In the genomic region with DNA sequence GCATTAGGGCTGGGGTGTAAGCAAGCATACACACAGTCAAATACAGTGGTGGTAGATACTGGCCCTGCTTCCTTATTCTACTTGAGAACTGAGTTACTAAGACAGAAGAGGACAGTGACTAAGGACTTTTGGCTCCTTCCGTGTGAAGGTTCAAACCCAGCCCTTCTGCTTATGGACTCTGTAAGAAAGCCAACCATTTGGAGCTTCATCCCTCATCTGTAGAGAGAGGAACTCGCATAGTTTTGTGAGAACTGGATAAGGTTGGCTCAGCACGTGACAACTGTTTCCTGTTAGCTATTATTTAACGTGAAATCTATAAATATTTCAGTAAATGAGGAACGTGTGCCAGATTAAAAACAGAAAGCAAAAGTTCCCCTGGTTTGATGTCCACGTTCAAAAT, we compare ENCODE assay signal across 30 mouse cellular contexts. TPM values are rescaled to one million over a fixed set of nuclear protein-coding genes. Genes with fewer than 3 reads are reported as not detected.
A peak's percentile ranks its signal among the peaks of the same experiment; 100 is the strongest.
DNase-seq lines count a peak whose midpoint lies in the region; ATAC-seq and TF ChIP-seq lines count a peak whose summit lies in the region.
"Had no signal": no experiment of that assay in that cellular context is flagged by ENCODE, and none has a peak within 500 bp of the region (broad histone marks: within the 10 kb centered on the region; RNA-seq: fewer than 3 reads in every experiment).

No protein-coding gene starts in this region.

- H3K9ac ChIP-seq in liver, postnatal 0 days (replicated peaks) = no peak overlapping the region
- no peak overlapping the region for H3K9ac ChIP-seq in liver, embryonic 12.5 days
- no peak overlapping the region for H3K9ac ChIP-seq in forebrain, embryonic 14.5 days (ENCODE audit: low read length)
- H3K9ac ChIP-seq: embryonic facial prominence, embryonic 15.5 days; forebrain, embryonic 12.5 days; hindbrain, embryonic 12.5 days; limb, embryonic 13.5 days; liver, embryonic 15.5 days; neural tube, embryonic 13.5 days had no signal

- H3K4me2 ChIP-seq in liver, postnatal 0 days (ENCODE audit: low read depth, low read length) = no peak overlapping the region
- no peak overlapping the region for H3K4me2 ChIP-seq in liver, embryonic 12.5 days
- no peak overlapping the region for H3K4me2 ChIP-seq in forebrain, embryonic 14.5 days (ENCODE audit: low read length)
- H3K4me2 ChIP-seq: embryonic facial prominence, embryonic 15.5 days; forebrain, embryonic 12.5 days; hindbrain, embryonic 12.5 days; limb, embryonic 13.5 days; liver, embryonic 15.5 days; midbrain, embryonic 11.5 days; neural tube, embryonic 13.5 days had no signal

- H3K27ac ChIP-seq in liver, postnatal 0 days (ENCODE audit: low read depth) = 0 out of 2 replicates have a peak overlapping the region, but pooled peaks have one; percentile 24
- H3K27ac ChIP-seq in liver, embryonic 12.5 days = no peak overlapping the region
- peak overlapping the region; percentile 72 for H3K27ac ChIP-seq in macrophage
- H3K27ac ChIP-seq in forebrain, embryonic 14.5 days (ENCODE audit: low read depth, low read length) = no peak overlapping the region
- H3K27ac ChIP-seq: embryonic facial prominence, embryonic 10.5 days; embryonic facial prominence, embryonic 15.5 days; forebrain, embryonic 12.5 days; hindbrain, embryonic 12.5 days; hindbrain, postnatal 0 days; left cerebral cortex, adult 2 months; limb, embryonic 13.5 days; liver, embryonic 15.5 days; neural tube, embryonic 13.5 days had no signal

- TF ChIP-seq CTCF in liver, postnatal 0 days (IDR thresholded peaks at IDR 0.05; ENCODE audit: low read depth) = no peak

- H3K9me3 ChIP-seq in liver, postnatal 0 days (ENCODE audit: low read length) = no peaks in the 10 kb centered on the region
- H3K9me3 ChIP-seq in liver, embryonic 12.5 days (replicated peaks) = no peaks in the 10 kb centered on the region
- no peaks in the 10 kb centered on the region for H3K9me3 ChIP-seq in forebrain, embryonic 14.5 days (replicated peaks; ENCODE audit: control insufficient read depth, low read length)
- H3K9me3 ChIP-seq: embryonic facial prominence, embryonic 10.5 days; embryonic facial prominence, embryonic 15.5 days; forebrain, embryonic 12.5 days; hindbrain, embryonic 12.5 days; limb, embryonic 13.5 days; liver, embryonic 15.5 days; neural tube, embryonic 13.5 days had no signal

- TF ChIP-seq EP300 in liver, postnatal 0 days (IDR thresholded peaks at IDR 0.05; ENCODE audit: low read depth) = no peak

- peaks cover 37% of the 10 kb centered on the region; the same call in 1 of the 2 replicates for H3K79me2 ChIP-seq in macrophage (ENCODE audit: inconsistent target)

- 39% methylated on average over 6 of the region's 6 CpGs for WGBS in liver, postnatal 0 days (ENCODE audit: insufficient replicate concordance)
- WGBS in liver, embryonic 12.5 days (ENCODE audit: insufficient replicate concordance) = 58% methylated on average over 6 of the region's 6 CpGs
- under 1% methylated on average over 6 of the region's 6 CpGs for WGBS in macrophage (ENCODE audit: missing documents)
- 90% methylated on average over 6 of the region's 6 CpGs for WGBS in forebrain, embryonic 14.5 days

- peak; percentile 35; the same call in 1 of the 2 replicates for ATAC-seq in liver, postnatal 0 days
- no peak for ATAC-seq in liver, embryonic 12.5 days
- ATAC-seq in neutrophil, adult 5-6 weeks (ENCODE audit: extremely low read depth, insufficient number of reproducible peaks, low FRiP score, poor library complexity, severe bottlenecking) = peak; percentile 16; the same call in 1 of the 2 replicates
- no peak for ATAC-seq in forebrain, embryonic 14.5 days
- ATAC-seq: hindbrain, postnatal 0 days; intestine, embryonic 16.5 days had no signal

- no peaks in the 10 kb centered on the region for H3K27me3 ChIP-seq in liver, postnatal 0 days (ENCODE audit: insufficient read depth, low read length)
- no peaks in the 10 kb centered on the region for H3K27me3 ChIP-seq in liver, embryonic 12.5 days (replicated peaks)
- no peaks in the 10 kb centered on the region for H3K27me3 ChIP-seq in forebrain, embryonic 14.5 days (replicated peaks; ENCODE audit: control insufficient read depth, insufficient read depth, low read length)
- H3K27me3 ChIP-seq: CH12.LX; embryonic facial prominence, embryonic 15.5 days; forebrain, embryonic 12.5 days; hindbrain, embryonic 12.5 days; limb, embryonic 13.5 days; liver, embryonic 15.5 days; neural tube, embryonic 13.5 days had no signal

- H3K4me1 ChIP-seq in liver, postnatal 0 days (ENCODE audit: insufficient read depth) = no peaks in the 10 kb centered on the region
- peaks cover 6% of the 10 kb centered on the region; the same call in 1 of the 2 replicates for H3K4me1 ChIP-seq in liver, embryonic 12.5 days
- H3K4me1 ChIP-seq in forebrain, embryonic 14.5 days (ENCODE audit: control insufficient read depth, insufficient read depth, low read length) = no peaks in the 10 kb centered on the region
- H3K4me1 ChIP-seq: embryonic facial prominence, embryonic 10.5 days; embryonic facial prominence, embryonic 15.5 days; forebrain, embryonic 12.5 days; hindbrain, embryonic 12.5 days; liver, embryonic 15.5 days; neural tube, embryonic 13.5 days had no signal

- no peak overlapping the region for H3K4me3 ChIP-seq in liver, postnatal 0 days (ENCODE audit: low read depth, low read length)
- H3K4me3 ChIP-seq in liver, embryonic 12.5 days = no peak overlapping the region
- peak overlapping the region; percentile 3; the same call in 1 of the 2 replicates for H3K4me3 ChIP-seq in macrophage (ENCODE audit: inconsistent target)
- no peak overlapping the region for H3K4me3 ChIP-seq in forebrain, embryonic 14.5 days (ENCODE audit: low read depth, low read length)
- H3K4me3 ChIP-seq: embryonic facial prominence, embryonic 10.5 days; embryonic facial prominence, embryonic 15.5 days; forebrain, embryonic 12.5 days; hindbrain, embryonic 12.5 days; left cerebral cortex, adult 2 months; limb, embryonic 13.5 days; liver, embryonic 15.5 days; neural tube, embryonic 13.5 days had no signal

- no peak for DNase-seq in liver, postnatal 0 days
- DNase-seq in MEL-GATA-1-ER (ENCODE audit: extremely low read depth, low read depth) = peak; percentile 59
- no peak for DNase-seq in forebrain, embryonic 14.5 days (ENCODE audit: low spot score)
- no peak for DNase-seq in thymus, postnatal 10 days (ENCODE audit: low spot score in 2 of 2)
- DNase-seq in urinary bladder, postnatal 36 days (ENCODE audit: low spot score in 2 of 2) = no peak
- DNase-seq: adrenal gland, postnatal 25 days; cerebellum, adult 18-20 months; cerebellum, postnatal 10 days; gastrocnemius, postnatal 10 days; heart, postnatal 14 days; kidney, adult 9 months; kidney, postnatal 10 days; lung, postnatal 4 days; right cerebral cortex, postnatal 25 days; thymus, postnatal 36 days had no signal

- peaks cover 66% of the 10 kb centered on the region for H3K36me3 ChIP-seq in liver, postnatal 0 days (replicated peaks; ENCODE audit: insufficient read depth, low read length)
- peaks cover 94% of the 10 kb centered on the region for H3K36me3 ChIP-seq in liver, embryonic 12.5 days
- peaks cover 55% of the 10 kb centered on the region for H3K36me3 ChIP-seq in macrophage (ENCODE audit: inconsistent target)
- peaks cover 83% of the 10 kb centered on the region for H3K36me3 ChIP-seq in forebrain, embryonic 14.5 days (ENCODE audit: control insufficient read depth, insufficient read depth, low read length)

RNA-seq across cellular contexts. Expression of a gene that starts 7.0 kb away (rescaled TPM):
- polyA plus RNA-seq in liver, postnatal 0 days (2015; fragmentation: Nextera tagmentation; extraction: Ambion mirVana) = 23.2 and 23.8 TPM in 2 replicates
- 44.6 and 46.8 TPM in 2 replicates for polyA plus RNA-seq in liver, embryonic 12.5 days (2016; fragmentation: Nextera tagmentation; extraction: Ambion mirVana)
- total RNA-seq in macrophage (2018; cell fraction: chromatin; rRNA removed) = 10 to 100 TPM in 14 of 26 experiments, 1 to 10 TPM in 12; 1.5 to 22.9 (median 10.7) TPM
- 10 to 100 TPM; 10.6 to 41.1 (median 27.2) TPM for total RNA-seq in macrophage (2018; cell fraction: cytosol; rRNA removed)
- 10 to 100 TPM in 16 of 26 experiments, 1 to 10 TPM in 10; 5.7 to 27.1 (median 12.2) TPM for total RNA-seq in macrophage (2018; cell fraction: nucleus; rRNA removed)
- polyA plus RNA-seq in macrophage (2018) = 26.4 to 27.2 TPM (median 26.7 TPM) in 3 replicates
- 21.9 and 26.0 TPM in 2 replicates for total RNA-seq in neutrophil, adult 5-6 weeks (2017)
- polyA plus RNA-seq in forebrain, embryonic 14.5 days (2014; fragmentation: Nextera tagmentation; extraction: Ambion mirVana) = 60.9 and 64.8 TPM in 2 replicates

RNA-seq across cellular contexts. Expression of a gene that starts 7.1 kb away (rescaled TPM):
- polyA plus RNA-seq in liver, postnatal 0 days (2015; fragmentation: Nextera tagmentation; extraction: Ambion mirVana) = 16.6 and 17.3 TPM in 2 replicates
- polyA plus RNA-seq in liver, embryonic 12.5 days (2016; fragmentation: Nextera tagmentation; extraction: Ambion mirVana) = 43.7 and 44.3 TPM in 2 replicates
- total RNA-seq in macrophage (2018; cell fraction: chromatin; rRNA removed) = 10 to 100 TPM in 3 of 26 experiments, 1 to 10 TPM in 23; 1.2 to 11.1 (median 7.7) TPM
- total RNA-seq in macrophage (2018; cell fraction: cytosol; rRNA removed) = 10 to 100 TPM in 17 of 26 experiments, 1 to 10 TPM in 9; 5.5 to 13.7 (median 10.9) TPM
- 10 to 100 TPM in 6 of 26 experiments, 1 to 10 TPM in 20; 2.8 to 14.6 (median 8.8) TPM for total RNA-seq in macrophage (2018; cell fraction: nucleus; rRNA removed)
- 10.1 to 23.1 TPM (median 12.5 TPM) in 3 replicates for polyA plus RNA-seq in macrophage (2018)
- total RNA-seq in neutrophil, adult 5-6 weeks (2017) = 5.2 and 6.5 TPM in 2 replicates
- 45.6 and 48.0 TPM in 2 replicates for polyA plus RNA-seq in forebrain, embryonic 14.5 days (2014; fragmentation: Nextera tagmentation; extraction: Ambion mirVana)

Comparison
In these comparisons a context has a peak if more than half of its experiments do, and no peak if none do; other contexts are left out.
1. ATAC-seq: peak in liver, postnatal 0 days (single experiment) and neutrophil, adult 5-6 weeks (single experiment); none in liver, embryonic 12.5 days (single experiment) and forebrain, embryonic 14.5 days (single experiment).
2. H3K27ac ChIP-seq: peak in liver, postnatal 0 days (single experiment) and macrophage (single experiment); none in liver, embryonic 12.5 days (single experiment) and forebrain, embryonic 14.5 days (single experiment).